Mouse (Mus musculus): ENCODE measurements around the gene Shcbp1l.

Shcbp1l gene

DNA sequence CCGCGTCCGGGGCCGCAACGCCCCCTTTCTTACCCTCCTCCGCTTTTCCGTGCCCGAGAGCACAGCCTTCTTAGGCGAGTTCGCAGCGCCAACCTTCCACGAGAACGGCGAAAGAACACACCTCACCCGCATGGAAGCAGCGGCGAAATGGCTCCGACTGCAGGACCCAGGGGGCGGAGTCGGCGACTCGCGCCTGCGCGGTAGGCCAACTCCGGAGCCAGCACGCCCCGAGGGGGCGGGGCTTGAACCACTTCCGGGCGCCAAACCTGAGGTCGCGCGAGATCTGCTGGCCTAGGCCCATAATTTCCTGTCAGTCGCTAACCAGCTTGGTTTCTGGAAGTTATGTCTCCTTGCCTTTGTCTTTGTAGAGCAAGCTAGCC lies 62.5 kb downstream of the Shcbp1l start, which contains the start of gene Dhx9:
Gene Dhx9, minus strand, starts transcription at position 161 of the 380 bp plus-strand sequence.
- peak; percentile 98 to 99 for DNase-seq

DNA sequence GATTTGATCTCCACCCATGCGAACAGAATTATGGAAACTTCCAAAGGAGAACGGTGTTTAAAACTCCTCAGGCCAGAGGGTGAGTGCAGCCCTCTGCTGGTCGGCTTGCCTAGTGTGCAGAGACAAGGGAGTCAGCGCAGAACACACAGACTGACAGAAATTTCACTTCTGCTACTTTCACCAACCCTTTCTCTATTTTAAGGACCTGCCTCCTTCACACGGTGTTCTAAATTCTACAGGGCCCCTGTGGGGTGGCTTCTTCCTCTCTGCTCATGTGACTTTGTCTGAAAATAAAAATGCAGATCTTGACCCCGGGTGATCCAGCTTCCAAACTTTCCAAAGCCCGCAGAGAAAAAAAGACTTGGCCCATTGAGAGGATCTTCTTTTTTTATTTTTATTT lies 64.2 kb downstream of the Shcbp1l start:
- DNase-seq, result peak; percentile 68 to 71

DNA sequence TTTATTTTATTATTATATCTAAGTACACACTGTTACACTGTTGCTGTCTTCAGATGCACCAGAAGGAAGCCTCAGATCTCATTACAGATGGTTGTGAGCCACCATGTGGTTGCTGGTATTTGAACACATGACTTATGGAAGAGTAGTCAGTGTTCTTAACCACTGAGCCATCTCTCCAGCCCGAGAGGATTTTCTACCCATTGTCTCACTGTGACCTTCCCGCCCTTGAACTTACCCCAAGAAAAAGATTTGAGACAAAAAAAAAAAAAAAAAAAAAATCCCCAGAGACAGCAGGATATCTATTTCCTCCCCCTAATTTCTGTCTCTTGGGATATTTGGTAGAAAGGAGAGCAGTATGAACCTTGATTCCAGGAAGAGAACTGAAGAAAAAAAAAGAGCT lies 64.6 kb downstream of the Shcbp1l start:
- DNase-seq, result no peak

DNA sequence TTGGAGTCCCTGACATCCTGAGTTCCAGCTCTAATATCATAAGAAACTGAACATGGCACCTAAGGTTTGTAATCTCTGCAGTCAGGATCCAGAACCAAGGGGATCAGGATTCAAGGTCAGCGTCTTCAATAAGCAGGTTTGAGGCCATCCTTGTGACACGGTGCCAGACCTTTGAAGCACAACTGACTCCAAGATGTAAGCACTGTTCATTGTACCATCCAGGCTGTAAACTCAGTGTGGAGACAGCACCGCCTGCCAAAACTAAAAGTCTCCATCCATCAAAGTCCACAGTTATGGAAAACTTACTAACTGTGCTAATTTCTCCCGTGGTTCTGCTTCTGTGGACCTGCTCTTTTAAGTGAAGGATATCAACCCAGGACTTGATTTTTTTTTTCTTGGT lies 65.0 kb downstream of the Shcbp1l start:
- DNase-seq, result no peak

DNA sequence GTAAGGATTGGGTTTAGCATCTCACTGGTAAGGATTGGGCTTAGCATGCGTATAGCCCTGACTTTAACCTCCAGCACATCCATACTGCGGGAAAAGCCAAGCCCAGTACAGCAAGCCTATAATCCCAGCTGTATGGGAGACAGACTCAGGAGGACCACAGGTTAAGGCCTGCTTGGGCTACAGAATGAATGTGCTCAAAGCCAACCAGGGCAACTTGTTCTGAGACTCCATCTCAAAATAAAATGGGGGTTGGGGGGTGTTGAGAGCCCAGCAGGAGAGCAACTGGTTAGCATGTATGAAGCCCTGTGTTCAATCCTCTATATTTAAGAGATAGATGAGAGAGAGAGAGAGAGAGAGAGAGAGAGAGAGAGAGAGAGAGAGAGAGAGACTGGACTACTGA lies 66.4 kb downstream of the Shcbp1l start:
- DNase-seq, result no peak

DNA sequence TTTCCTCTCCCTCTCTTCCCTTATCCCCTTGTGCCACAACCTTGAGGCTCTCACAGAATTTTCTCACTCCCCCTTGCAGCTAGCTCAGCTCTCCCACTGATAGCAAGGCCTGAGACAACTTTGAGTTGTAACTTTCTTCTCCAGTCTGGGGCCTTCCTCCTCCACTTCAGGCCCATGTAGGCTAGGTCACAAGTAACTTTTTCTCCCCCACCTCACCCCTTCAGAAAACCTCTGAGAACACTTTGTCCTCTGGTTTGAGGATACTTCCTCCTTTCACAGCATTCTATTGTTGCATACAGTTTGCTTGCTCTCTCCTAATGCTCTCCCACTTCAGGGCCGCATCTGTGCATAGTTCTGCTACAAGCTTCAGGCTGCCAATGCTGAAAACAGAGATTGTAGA lies 66.9 kb downstream of the Shcbp1l start:
- DNase-seq, result peak in 1 of 2 experiments; percentile 16

DNA sequence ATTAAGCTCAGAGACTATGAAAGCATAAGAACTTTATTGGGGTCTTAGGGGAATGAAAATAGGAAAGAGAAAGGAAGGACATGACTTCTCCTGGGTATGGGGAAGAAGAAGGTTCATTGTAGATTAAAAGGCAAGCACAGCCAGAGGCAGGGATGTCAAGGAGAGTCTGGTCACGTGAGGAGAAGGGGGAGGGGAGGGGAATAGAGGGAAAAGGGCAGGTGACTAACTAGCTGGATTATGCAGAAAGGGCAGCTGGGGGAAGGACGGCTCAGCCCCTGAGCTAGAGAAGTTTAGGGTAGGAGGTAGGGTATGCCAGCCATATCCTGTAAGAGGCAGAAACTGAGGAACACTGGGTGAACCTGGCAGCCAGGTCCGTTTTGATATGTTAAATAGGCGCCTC lies 68.4 kb downstream of the Shcbp1l start:
- no peak for DNase-seq

DNA sequence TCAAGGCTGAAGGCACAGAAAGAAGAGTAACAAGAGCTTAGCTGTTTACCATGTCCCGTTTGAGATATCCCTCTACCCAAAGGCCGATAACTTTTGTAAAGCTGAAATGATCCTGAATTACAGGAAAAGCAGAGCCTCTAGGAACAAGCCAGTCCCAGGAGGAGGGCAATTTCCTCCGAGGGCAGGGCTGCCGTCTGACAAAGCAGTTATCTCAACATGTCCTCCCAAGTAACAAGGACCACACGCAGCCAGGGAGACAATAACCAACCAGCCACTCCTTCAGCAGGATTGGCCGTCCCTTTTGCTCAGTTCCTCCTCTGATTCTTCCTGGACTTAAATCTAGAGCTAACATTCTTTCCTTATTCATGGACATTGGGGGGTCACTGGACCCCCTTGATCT lies 69.0 kb downstream of the Shcbp1l start:
- no peak for DNase-seq

DNA sequence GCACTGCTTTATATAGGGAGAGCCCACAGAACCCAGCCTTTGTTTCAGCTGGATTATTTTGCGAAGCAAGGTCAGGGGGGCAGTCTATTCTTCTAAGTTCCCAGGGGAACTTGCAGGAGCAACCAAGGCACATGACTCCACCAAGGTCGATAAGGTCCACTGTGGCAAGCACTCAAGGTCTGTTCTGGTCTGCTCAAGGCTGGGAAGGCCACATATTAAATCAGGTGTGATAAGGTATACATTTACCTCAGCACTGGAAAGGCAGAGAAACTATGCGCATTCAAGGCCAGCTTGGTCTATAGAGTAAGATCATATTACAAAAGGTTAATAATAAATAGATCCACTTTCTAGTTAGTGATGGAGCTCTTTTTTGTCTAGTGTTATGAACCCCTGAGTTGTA lies 71.1 kb downstream of the Shcbp1l start:
- DNase-seq, result no peak

DNA sequence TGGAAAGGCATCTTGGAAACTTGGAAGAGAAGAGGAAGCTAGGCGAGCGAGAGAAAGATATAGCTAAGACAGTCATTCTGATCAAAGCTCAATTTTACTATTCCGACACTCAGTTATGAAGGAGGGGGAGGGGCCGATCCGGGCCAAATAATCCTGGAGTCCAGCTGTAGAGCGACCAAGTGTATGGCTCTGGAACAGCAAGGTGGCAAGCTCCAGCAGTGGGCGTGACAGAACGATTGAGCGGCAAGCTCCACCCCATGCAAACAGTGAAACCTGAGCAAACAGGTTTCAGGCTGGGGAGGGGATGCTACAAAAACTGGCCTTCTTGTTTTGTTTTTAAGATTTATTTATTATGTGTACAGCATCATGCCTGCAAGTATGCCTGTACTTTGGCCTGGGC lies 75.1 kb downstream of the Shcbp1l start:
- no peak for DNase-seq

DNA sequence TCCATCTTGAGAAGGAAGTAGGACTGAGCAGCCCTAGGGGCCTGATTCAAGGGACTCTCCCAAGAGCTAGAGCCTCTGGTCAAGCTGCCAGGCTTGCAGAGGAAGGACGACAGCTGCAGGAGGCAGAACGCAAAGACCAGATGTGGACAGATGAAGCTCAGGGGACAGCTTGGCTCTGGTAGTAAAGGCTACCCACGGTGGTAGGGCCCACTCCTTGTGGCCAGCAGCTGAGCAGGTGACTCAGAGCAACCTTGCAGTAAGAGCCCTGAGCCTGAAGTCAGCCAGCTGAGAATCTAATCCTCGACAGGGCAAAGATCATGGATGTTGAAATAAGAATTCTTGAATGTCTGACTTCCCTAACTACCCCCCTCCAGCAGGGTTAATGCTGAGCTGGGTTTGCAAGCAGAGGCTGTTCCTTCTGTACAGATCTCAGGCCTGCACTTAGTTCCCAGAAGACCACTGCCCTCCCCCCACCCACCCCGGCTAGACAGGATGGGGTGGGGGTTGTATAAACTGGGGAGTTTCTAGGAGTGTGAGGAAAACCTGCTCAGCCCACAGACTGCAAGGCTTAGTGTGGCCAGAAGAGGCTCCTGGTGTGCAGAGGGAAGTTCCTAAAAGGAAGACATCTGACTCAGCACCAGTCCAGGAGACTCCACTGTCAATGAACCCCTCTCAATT lies 76.8 kb downstream of the Shcbp1l start:
- no peak for DNase-seq

All from spleen, adult 18-20 months (tissue).